Mouse (Mus musculus) T-helper 1 cell (primary cell): ENCODE data around the gene Grpel1.

ENCODE experiments used
- in situ Hi-C: fragments of 300-600 bp; cut with MboI, MseI; formaldehyde crosslinking; loops from one replicate; pipeline ENCODE4 v1.15.1; 2025; ENCODE audit warnings: high pct_unique_total_duplicates

Grpel1 gene

DNA sequence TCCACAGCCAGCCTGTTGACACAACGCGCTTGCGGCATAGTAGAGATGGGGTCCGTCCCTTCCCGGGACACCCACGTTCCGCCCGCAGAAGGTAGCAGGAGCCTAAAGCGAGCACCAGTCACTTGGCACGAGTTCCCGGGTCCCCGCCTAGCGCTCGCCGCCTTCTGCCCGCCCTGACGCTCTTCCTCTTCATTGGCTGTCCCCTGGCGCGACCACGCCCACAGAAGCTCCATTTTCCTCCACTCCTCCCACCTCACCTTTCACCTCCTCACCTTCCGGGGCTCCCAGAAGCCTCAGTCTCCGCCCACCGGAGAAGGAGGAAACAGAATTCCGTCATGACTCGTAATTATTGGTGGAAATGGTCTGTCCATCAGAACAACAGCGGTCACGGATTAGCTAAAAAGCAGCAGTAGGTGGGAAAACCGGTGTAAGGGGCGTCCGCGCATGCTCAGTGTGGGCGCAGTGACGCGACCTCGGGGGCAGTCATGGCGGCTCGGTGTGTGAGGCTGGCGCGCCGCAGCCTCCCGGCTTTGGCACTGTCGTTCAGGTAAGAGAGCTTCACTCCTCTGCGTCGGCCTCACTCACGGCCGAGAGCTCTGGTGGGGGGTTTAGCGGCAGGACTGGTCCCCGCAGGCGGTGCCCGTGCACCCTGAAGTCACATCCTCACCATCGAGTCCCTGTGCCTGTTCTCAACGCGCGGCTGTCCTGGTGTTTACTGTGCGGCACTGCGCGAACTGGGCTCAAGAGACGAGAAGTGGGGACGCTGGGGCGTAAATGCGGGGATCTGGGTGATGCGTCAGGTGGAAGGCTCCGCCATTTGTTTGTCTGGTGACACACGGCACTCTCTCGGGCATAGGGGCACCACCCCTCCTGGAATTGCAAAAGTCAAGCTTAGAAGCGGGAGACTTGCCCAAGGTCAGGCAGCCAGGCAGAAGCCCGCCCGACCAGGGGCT is at the start of gene Grpel1:
Gene Grpel1, plus strand, starts transcription at position 290 of the 953 bp plus-strand sequence.
- in situ Hi-C loops: loop anchor here (5.0 kb wide), 1 partner anchor 277 kb away; no protein-coding TSS in a partner anchor

DNA sequence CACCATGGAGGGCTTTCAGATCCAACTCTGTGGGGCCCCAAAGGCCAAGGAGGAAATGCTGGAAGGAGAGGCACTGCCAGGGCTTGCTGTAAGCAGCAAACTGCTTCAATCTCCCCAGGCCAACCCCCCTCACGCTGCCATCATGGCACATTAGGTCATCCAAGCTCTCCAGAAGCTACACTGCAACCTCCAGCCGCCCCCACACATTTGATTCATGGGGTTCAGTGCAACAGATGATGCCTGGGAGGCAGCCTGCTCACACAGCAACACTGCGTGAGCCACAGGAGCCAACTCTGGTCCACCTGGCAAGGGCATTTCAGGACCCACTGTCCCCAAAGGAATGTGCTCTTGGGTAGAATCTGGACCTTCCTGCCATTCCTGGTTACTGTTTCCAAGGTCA is 44.9 kb upstream of the Grpel1 start:
- in situ Hi-C loops: no loop called here

DNA sequence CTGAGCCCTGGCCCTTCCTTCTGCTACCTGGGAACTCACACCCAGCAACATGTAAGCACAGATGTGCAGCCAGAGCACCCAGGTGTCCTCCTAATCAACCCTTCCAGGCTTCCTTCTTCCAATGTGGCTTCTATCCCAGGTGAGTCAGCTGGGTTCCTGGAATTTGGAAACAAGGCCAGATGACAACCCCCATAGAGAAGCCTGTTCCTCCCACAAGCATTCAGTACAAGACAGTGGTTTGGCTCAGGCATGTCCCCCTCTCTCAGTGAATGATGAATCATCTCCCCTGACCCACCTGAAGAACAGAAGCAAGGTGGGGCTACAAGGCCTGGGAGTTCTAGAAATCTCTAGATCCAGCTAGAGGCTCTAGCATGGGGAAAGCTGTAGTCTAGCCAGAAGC is 42.1 kb upstream of the Grpel1 start:
- in situ Hi-C loops: no loop called here

DNA sequence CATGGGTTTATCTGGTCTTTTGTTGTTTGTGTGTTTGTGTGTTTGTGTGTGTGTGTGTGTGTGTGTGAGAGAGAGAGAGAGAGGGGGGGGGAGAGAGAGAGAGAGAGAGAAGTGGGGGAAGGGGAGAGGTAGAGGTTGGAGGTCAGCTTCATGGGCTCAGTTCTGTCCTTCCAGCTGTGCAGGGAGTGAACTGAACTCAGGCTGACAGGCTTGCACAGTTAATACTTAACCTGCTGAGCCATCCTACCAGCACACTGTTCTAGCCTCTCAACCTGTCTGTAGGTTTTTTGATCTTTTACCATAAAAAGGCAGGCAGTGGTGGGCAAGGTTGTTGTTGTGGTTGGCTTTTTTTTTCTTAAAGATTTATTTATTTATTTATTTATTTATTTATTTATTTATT is 40.1 kb upstream of the Grpel1 start:
- in situ Hi-C loops: no loop called here

DNA sequence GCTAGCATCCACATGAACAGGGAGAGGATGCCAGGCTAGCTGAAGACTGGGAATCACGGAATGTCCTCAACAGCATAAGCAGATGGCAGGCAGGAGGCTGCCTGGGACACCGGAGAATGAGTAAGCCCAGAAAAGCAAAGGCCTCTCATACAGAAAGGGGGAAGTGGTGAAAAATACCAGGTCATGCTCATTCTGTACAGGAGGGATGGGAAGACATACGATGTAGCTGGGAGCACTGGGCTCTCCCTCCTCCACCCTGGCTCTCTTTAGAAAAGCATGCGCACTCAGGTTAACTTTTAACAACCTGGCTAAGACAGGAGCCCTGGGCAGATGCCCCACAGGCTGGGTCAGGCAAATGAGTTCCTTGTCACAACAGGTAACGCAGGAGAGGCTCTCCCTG is 38.4 kb upstream of the Grpel1 start:
- in situ Hi-C loops: no loop called here

DNA sequence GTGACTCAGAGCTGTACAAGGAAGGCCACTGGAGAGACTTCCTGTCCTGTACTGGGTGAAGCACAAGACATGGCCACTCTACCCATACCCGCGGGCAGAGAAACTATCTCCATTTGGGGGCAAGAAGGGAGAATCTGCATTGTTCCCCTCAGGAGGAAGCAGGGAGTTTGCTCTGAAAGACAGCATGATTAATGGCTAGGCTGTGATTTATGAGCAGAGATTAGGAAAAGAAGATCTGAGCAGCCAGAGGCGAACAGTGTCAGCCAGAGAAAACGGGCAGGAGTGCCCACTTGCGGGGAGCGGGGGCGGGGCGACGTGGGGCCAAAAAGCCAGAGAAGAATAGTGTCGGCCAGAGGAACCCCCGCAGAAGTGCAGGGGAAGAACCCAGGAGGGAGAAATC is 37.0 kb upstream of the Grpel1 start:
- in situ Hi-C loops: no loop called here

DNA sequence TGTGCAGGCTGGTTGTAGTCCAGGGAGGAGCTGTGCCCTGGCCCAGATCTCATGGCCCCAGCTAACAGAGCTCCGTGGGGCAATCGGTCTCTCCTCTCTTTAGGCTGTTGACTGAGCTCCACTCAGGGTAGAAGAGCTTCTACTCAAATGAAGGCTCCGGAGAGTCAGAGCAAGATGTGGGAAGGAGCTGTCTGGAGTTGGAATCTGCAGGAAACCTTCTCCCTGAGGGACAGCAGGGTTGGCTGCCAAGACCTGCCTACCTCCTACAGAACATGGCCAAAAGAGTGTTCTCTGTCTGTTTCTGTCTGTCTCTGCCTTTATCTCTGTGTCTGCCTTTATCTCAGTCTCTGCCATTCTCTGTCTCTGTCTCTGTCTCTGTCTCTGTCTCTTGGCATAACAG is 35.2 kb upstream of the Grpel1 start:
- in situ Hi-C loops: no loop called here

DNA sequence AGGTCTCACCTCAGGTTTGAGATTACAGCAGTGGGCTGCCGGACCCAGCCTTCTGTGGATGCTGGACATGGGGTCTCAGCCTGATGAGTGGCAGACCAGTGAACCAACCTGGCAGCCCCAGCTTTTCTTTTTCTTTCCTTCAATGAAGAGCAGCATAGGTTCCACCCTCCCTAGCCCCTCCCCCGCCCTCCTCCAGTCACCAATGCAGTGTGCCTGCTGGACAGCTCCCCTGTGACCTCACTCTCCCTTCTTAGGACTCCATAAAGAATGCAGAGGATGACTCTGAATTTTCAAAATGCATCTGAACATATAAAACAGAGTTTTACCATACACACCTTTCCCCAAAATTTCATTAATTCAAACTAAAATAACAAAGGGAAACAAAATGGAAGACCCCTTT is 33.1 kb upstream of the Grpel1 start:
- in situ Hi-C loops: no loop called here

DNA sequence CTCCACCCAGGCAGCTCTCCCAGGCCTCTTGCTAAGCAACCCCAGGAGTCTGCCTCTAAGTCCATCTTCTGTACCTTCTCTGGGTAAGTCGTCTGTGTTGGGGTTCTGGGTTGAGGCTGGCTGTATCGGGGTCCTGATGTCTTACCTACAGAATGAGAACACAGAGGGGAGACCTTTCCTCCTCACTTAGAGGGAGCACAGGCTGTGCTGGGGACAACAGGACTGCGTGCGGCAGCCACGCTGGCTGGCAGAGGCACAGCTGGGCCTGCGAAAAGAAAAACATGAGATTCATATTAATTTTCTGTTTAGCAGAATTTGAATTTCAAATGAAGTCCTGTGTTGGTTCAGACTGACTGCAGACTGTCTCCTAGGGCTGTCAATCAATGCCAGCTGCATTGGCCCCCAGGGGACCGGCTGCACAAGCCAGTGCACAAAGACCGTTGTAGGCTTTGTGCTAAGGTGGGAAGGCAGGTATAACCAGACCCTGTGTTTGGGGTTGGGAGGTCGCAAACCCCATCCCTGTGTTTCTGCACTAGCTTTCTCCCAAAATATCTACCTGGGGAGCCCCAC is 30.3 kb upstream of the Grpel1 start:
- in situ Hi-C loops: no loop called here

DNA sequence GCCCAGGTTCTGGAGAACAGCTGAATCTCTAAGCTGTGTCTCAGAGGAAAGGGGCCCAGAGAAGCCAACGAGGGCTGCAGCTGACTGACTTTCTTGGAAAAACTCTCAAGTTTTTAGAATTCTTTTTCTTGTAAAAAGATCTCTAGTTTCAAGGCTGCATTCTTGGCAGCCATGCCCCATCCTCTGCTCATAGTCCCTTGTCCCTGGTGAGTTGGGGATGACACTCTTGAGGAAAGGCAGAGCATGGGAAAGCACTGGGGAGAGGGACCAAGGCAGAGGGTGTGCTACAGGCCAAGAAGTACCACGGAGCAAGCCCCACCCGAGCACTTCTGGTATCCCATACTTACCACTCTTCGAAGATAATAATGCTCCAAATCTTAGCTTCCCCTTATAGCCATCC is 27.9 kb upstream of the Grpel1 start:
- in situ Hi-C loops: no loop called here

DNA sequence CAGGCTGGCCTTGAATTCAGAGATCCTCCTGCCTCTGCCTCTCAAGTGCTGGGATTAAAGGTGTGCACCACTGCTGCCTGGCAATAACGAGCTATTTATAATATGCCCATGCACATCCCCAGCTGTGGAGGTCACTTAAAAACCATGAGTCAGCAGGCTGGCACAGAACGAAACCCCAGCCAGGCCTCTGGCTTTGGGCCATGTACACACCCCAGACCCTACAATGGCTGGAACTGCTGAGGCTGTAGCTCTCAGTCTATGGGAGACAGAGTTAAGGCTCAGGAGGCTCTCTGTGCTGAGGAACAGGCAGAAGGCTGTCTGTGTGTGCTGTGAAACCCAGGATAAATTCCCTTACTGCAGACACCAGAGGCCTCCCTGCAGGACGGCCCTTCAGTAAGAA is 24.1 kb upstream of the Grpel1 start:
- in situ Hi-C loops: no loop called here

DNA sequence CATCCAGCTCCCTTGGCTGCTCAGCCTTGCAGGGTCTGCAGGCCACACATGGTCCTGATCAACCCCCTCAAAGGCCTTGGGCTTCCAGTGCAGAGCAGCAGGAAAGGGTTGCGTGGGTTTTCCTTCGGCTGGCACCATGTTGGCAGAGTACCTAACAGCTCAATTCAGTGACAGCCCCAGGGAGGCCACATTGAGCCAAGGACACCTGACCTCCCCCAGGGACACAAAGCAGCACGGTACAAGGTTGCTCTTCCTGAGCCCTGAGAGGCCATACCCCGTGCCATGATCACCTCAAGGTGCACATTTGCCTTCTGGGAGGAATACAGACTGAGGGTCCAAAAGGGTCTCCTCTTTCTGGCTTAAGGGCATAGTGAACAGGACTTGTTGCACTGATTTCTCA is 20.2 kb upstream of the Grpel1 start:
- in situ Hi-C loops: loop anchor here (5.0 kb wide), 1 partner anchor 92 kb away; no protein-coding TSS in a partner anchor

DNA sequence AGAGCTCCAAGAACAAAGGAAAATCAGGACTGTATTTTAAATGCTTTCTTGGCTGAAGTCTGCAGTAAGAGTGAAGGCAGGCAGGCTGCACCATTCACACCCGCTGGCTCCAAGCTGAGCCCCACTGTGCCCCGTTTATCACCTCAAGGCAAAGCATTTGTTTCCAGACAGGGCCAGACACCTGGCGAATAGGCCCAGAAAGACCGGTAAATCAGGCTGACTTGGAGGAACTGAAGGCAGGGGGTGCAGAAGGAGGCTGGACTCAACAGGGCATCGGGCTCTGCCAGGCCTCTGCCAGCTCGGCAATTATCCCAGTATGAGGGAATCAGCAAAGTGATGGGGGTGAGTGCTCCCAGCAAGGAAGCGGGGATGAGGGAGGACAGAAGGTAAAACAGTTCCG is 19.8 kb upstream of the Grpel1 start:
- in situ Hi-C loops: loop anchor here (5.0 kb wide), 1 partner anchor 93 kb away; no protein-coding TSS in a partner anchor

DNA sequence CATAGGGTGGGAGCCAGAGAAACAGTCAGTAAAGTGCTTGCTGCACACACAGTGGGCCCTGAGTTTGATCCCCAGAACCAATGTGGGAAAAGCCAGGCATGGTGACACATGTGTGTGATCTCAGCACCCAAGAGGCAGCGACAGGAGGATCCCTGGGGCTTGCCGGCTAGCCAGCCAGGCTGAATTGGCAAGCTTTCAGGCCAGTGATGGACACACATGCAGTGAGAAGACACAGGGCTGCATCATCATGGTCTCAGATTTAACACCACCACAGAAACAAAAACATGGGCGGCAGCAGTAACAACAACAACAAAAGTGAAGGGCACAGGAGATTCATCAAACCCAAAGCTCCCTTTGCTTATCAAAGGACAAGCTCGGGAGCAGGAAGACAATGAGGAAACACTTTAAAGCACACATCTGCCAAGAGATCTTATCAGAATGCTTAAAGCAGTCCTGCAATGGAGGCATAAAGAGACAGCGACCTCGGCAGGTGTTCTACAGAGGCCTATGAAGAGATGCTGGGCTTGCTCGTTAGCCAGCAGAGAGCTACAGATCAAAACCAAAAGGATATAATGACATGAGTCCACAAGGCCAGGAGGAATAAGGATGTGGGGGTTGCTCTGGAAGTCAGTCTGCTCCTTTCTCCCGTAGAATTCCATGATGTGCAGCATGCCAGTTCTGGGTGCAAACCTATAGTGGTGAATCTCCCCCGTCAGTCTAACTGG is 18.5 kb upstream of the Grpel1 start:
- in situ Hi-C loops: loop anchor here (5.0 kb wide), 1 partner anchor 94 kb away; no protein-coding TSS in a partner anchor

DNA sequence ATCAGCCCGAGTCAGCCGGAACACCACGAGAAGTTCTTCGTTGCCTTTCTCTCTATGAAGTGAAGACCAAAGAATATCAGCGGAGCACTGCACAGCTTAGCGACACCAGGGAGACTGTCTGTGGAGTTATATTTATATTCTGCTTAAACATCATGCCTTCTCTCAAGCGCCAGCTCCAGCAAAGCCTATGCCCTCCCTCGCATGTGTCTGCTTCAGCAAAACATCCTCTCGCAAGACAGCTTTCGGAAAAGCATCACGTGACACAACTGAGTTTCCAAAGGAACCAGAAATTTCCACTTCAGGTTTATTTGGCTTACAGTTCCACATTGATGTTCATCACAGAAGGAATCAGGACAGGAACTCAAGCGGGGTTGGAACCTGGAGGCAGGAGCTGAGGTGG is 16.9 kb upstream of the Grpel1 start:
- in situ Hi-C loops: loop anchor here (5.0 kb wide), 1 partner anchor 96 kb away; no protein-coding TSS in a partner anchor

DNA sequence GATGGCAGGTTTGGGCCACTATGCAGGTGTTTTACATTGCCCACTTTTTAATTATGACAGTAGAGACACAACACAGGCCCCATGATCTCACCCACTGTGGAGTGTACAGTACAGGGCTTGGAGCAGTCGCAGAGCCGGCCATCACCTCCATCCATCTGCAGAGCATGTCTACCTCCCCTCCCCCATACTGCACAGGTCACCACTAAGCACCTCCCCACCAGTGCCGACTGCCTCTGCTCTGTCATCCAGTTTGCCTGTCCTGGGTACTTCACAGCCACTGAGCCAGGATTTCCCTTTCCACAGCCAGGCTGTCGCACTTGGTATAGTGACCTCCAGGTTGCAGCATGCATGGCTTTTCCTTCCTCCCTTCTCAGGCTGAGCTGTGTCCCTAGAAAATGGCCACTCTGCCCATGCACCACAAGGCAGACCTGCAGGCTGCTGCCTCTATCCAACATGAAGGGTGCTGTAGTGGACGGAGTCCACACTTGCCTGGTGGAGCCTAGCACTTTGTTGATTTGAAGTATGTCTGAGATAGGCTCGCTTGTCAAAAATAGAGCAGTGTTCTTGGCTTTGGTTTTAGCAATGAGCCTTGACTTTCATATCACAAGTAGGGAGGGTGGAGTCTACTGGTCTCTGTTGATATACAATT is 15.0 kb upstream of the Grpel1 start:
- in situ Hi-C loops: loop anchor here (5.0 kb wide), 1 partner anchor 98 kb away; no protein-coding TSS in a partner anchor

DNA sequence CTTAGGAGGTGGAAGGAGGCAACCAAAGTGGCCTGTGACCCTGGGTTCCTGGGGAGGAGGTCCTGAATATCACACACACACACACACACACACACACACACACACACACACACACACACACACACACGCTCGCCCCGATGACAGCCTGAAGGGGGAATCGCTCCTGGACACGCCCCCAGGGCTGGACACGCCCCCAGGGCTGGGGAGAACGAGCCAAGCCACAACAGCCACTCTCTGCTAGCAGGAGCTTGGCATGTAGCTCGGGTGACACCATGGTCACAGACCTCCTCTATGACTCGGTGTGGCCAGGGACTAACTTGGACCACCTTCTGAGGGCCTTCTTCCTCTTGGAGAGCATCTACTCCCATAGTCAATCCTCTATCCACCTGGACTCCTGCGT is 13.7 kb upstream of the Grpel1 start:
- in situ Hi-C loops: no loop called here

DNA sequence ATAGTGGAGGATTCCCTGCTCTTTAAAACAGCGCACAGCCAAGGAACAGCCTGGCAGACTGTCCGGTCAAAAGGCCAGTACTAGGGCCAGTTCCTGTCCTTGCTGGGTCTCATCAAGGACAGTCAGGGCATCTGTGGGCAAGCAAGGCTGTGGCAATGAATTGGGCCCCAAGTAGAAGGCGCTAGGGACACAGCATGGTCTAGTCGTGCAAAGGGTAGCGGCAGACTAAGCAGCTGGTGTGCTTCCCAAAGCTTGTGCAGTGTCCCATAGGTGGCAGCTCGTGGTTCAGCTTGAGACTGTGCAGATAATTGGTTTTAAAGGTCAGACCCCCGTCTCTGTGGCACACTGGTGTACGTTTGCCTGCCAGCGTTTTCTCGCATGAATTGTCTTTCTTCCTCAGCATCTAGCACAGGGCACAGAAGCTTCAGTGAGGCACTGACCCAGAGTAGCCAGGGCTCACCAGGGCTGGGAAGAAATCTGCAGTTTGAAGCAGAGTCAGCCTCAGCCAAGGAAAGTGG is 12.9 kb upstream of the Grpel1 start:
- in situ Hi-C loops: no loop called here

DNA sequence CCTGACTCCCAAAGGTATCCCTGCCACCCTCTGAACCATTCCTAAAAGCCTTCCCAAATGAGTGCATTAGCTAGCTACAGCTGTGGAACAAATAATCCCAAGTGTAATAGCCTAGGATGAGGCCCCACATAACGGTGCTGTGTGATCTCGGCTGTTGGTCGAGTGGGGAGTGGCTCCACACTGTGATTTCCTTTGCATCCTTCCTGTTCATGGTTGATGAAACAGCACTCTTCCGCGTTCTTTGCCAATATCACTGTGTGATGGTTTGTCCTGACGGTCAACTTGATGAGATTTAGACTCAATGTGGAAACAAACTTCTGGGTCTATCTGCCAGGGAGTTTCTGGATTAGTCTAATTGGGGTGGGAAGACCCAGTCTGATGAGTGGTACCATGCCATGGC is 12.0 kb upstream of the Grpel1 start:
- in situ Hi-C loops: no loop called here

DNA sequence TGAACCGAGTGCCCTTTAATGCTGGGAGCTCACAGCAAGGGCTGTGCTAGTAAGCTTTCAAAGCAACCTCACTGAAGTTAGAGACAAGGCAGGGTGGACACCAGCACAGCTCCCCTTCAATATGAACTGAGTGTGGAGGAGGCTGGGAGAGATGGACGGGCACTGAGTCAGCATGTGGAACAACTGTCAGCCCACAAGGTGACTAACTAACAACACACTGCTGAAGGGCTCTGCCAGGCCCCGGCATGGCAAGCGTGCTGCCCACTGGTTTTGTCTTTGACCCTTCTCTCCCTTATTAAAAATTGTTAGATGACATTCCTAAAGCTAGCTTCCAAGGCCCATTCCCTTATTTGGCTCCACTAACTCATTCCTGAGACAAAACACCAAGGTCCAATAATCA is 7.1 kb upstream of the Grpel1 start:
- in situ Hi-C loops: loop anchor here (5.0 kb wide), 1 partner anchor 215 kb away; no protein-coding TSS in a partner anchor

DNA sequence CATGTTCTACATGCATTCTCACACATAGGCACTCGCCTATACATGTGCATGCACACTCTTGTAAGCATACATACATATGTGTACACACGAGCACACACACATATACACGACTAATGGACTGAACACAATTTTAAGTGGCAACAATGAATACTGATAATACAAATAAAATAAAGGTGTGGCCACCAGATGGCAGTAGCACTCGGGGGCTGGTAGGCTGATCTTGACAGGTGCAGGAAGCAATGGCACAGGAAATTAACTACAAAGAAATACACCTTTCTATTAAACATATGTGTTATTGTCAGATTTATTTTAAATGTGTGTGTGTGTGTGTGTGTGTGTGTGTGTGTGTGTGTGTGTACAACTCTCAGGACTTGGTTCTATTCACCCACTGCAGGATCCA is 5.9 kb upstream of the Grpel1 start:
- in situ Hi-C loops: loop anchor here (5.0 kb wide), 1 partner anchor 213 kb away; no protein-coding TSS in a partner anchor
